Mouse (Mus musculus): ENCODE results near the gene BC052040. TPM values are rescaled to one million over a fixed set of nuclear protein-coding genes. Genes with fewer than 3 reads are reported as not detected.

The BC052040 gene
- polyA plus RNA-seq, 1 experiment from 2014 or later = 9.0 TPM

- H3K4me2 ChIP-seq (ENCODE audit: low read depth, low read length) = no peak overlapping the region
- 79% methylated on average over 6 of the region's 6 CpGs for WGBS (ENCODE audit: insufficient replicate concordance)
- no peak overlapping the region for H3K27ac ChIP-seq (ENCODE audit: low read length)
Observed at GRCm38 (mm10) chr2:115730502-115730901, 149.0 kb downstream of the BC052040 start.

GRCm38 (mm10) chr2:115731171-115731570, 149.7 kb downstream of the BC052040 start:
- Histone ChIP-seq H3K27ac (ENCODE audit: low read length) (no peak overlapping the region), H3K4me3 (ENCODE audit: low read depth, low read length) (no peak overlapping the region), H3K4me1 (ENCODE audit: control insufficient read depth, low read depth, low read length) (no peaks in the 10 kb centered on the region), H3K27me3 (ENCODE audit: control insufficient read depth, insufficient read depth, low read depth, low read length) (no peaks in the 10 kb centered on the region), H3K9me3 (replicated peaks; ENCODE audit: control insufficient read depth, low read length) (no peaks in the 10 kb centered on the region), H3K9ac (ENCODE audit: low read depth, low read length) (no peak overlapping the region), H3K36me3 (ENCODE audit: control insufficient read depth, insufficient read depth) (no peaks in the 10 kb centered on the region), H3K4me2 (ENCODE audit: low read depth, low read length) (no peak overlapping the region)
- no peak for ATAC-seq (ENCODE audit: low read depth)
- WGBS (ENCODE audit: insufficient replicate concordance) = 61% methylated on average over 3 of the region's 3 CpGs

More at GRCm38 (mm10) chr2:115730502-115730901, 149.0 kb downstream of the BC052040 start:
- Histone ChIP-seq H3K27me3 (ENCODE audit: control insufficient read depth, insufficient read depth, low read depth, low read length) (no peaks in the 10 kb centered on the region), H3K4me3 (ENCODE audit: low read depth, low read length) (no peak overlapping the region), H3K9ac (ENCODE audit: low read depth, low read length) (no peak overlapping the region), H3K4me1 (ENCODE audit: control insufficient read depth, low read depth, low read length) (no peaks in the 10 kb centered on the region), H3K9me3 (replicated peaks; ENCODE audit: control insufficient read depth, low read length) (no peaks in the 10 kb centered on the region), H3K36me3 (ENCODE audit: control insufficient read depth, insufficient read depth) (no peaks in the 10 kb centered on the region)
- no peak for ATAC-seq (ENCODE audit: low read depth)

GRCm38 (mm10) chr2:115732572-115732971, 151.1 kb downstream of the BC052040 start:
- Histone ChIP-seq H3K4me1 (ENCODE audit: control insufficient read depth, low read depth, low read length) (no peaks in the 10 kb centered on the region), H3K9me3 (replicated peaks; ENCODE audit: control insufficient read depth, low read length) (no peaks in the 10 kb centered on the region), H3K4me3 (ENCODE audit: low read depth, low read length) (no peak overlapping the region), H3K27ac (ENCODE audit: low read length) (no peak overlapping the region), H3K27me3 (ENCODE audit: control insufficient read depth, insufficient read depth, low read depth, low read length) (no peaks in the 10 kb centered on the region), H3K36me3 (ENCODE audit: control insufficient read depth, insufficient read depth) (no peaks in the 10 kb centered on the region), H3K4me2 (ENCODE audit: low read depth, low read length) (no peak overlapping the region), H3K9ac (ENCODE audit: low read depth, low read length) (no peak overlapping the region)
- ATAC-seq (ENCODE audit: low read depth) = no peak
- 80% methylated on average over 4 of the region's 4 CpGs for WGBS (ENCODE audit: insufficient replicate concordance)

- H3K4me3 ChIP-seq (ENCODE audit: low read depth, low read length) = no peak overlapping the region
- WGBS (ENCODE audit: insufficient replicate concordance) = 76% methylated on average over 8 of the region's 8 CpGs
- no peak overlapping the region for H3K27ac ChIP-seq (ENCODE audit: low read length)
- no peak for ATAC-seq (ENCODE audit: low read depth)
- H3K36me3 ChIP-seq (ENCODE audit: control insufficient read depth, insufficient read depth) = no peaks in the 10 kb centered on the region
- H3K4me1 ChIP-seq (ENCODE audit: control insufficient read depth, low read depth, low read length) = no peaks in the 10 kb centered on the region
- H3K9me3 ChIP-seq (replicated peaks; ENCODE audit: control insufficient read depth, low read length) = no peaks in the 10 kb centered on the region
- H3K4me2 ChIP-seq (ENCODE audit: low read depth, low read length) = no peak overlapping the region
- no peak overlapping the region for H3K9ac ChIP-seq (ENCODE audit: low read depth, low read length)
- H3K27me3 ChIP-seq (ENCODE audit: control insufficient read depth, insufficient read depth, low read depth, low read length) = no peaks in the 10 kb centered on the region
Observed at GRCm38 (mm10) chr2:115733017-115733692, 151.6 kb downstream of the BC052040 start.

GRCm38 (mm10) chr2:115734850-115735249, 153.3 kb downstream of the BC052040 start:
- H3K9ac ChIP-seq (ENCODE audit: low read depth, low read length) = no peak overlapping the region
- H3K9me3 ChIP-seq (replicated peaks; ENCODE audit: control insufficient read depth, low read length) = no peaks in the 10 kb centered on the region
- no peak overlapping the region for H3K27ac ChIP-seq (ENCODE audit: low read length)
- WGBS (ENCODE audit: insufficient replicate concordance) = 75% methylated on average over 6 of the region's 6 CpGs
- no peak overlapping the region for H3K4me2 ChIP-seq (ENCODE audit: low read depth, low read length)
- H3K27me3 ChIP-seq (ENCODE audit: control insufficient read depth, insufficient read depth, low read depth, low read length) = no peaks in the 10 kb centered on the region
- no peaks in the 10 kb centered on the region for H3K36me3 ChIP-seq (ENCODE audit: control insufficient read depth, insufficient read depth)
- H3K4me1 ChIP-seq (ENCODE audit: control insufficient read depth, low read depth, low read length) = no peaks in the 10 kb centered on the region
- ATAC-seq (ENCODE audit: low read depth) = no peak
- H3K4me3 ChIP-seq (ENCODE audit: low read depth, low read length) = no peak overlapping the region

GRCm38 (mm10) chr2:115736416-115736815, 154.9 kb downstream of the BC052040 start:
- no peak overlapping the region for H3K4me3 ChIP-seq (ENCODE audit: low read depth, low read length)
- no peaks in the 10 kb centered on the region for H3K4me1 ChIP-seq (ENCODE audit: control insufficient read depth, low read depth, low read length)
- no peaks in the 10 kb centered on the region for H3K36me3 ChIP-seq (ENCODE audit: control insufficient read depth, insufficient read depth)
- H3K9me3 ChIP-seq (replicated peaks; ENCODE audit: control insufficient read depth, low read length) = no peaks in the 10 kb centered on the region
- 82% methylated on average over 3 of the region's 3 CpGs for WGBS (ENCODE audit: insufficient replicate concordance)
- H3K27ac ChIP-seq (ENCODE audit: low read length) = no peak overlapping the region
- ATAC-seq (ENCODE audit: low read depth) = no peak
- H3K9ac ChIP-seq (ENCODE audit: low read depth, low read length) = no peak overlapping the region
- H3K4me2 ChIP-seq (ENCODE audit: low read depth, low read length) = no peak overlapping the region
- no peaks in the 10 kb centered on the region for H3K27me3 ChIP-seq (ENCODE audit: control insufficient read depth, insufficient read depth, low read depth, low read length)

GRCm38 (mm10) chr2:115737966-115738365, 156.4 kb downstream of the BC052040 start:
- no peak overlapping the region for H3K4me3 ChIP-seq (ENCODE audit: low read depth, low read length)
- no peaks in the 10 kb centered on the region for H3K4me1 ChIP-seq (ENCODE audit: control insufficient read depth, low read depth, low read length)
- no peak overlapping the region for H3K27ac ChIP-seq (ENCODE audit: low read length)
- no peaks in the 10 kb centered on the region for H3K36me3 ChIP-seq (ENCODE audit: control insufficient read depth, insufficient read depth)
- no peak overlapping the region for H3K4me2 ChIP-seq (ENCODE audit: low read depth, low read length)
- H3K27me3 ChIP-seq (ENCODE audit: control insufficient read depth, insufficient read depth, low read depth, low read length) = no peaks in the 10 kb centered on the region
- WGBS (ENCODE audit: insufficient replicate concordance) = 64% methylated on average over 2 of the region's 2 CpGs
- no peak for ATAC-seq (ENCODE audit: low read depth)
- no peaks in the 10 kb centered on the region for H3K9me3 ChIP-seq (replicated peaks; ENCODE audit: control insufficient read depth, low read length)
- no peak overlapping the region for H3K9ac ChIP-seq (ENCODE audit: low read depth, low read length)

GRCm38 (mm10) chr2:115742061-115742460, 160.5 kb downstream of the BC052040 start:
- Histone ChIP-seq H3K27me3 (ENCODE audit: control insufficient read depth, insufficient read depth, low read depth, low read length) (no peaks in the 10 kb centered on the region), H3K9ac (ENCODE audit: low read depth, low read length) (no peak overlapping the region), H3K36me3 (ENCODE audit: control insufficient read depth, insufficient read depth) (no peaks in the 10 kb centered on the region), H3K9me3 (replicated peaks; ENCODE audit: control insufficient read depth, low read length) (no peaks in the 10 kb centered on the region), H3K4me2 (ENCODE audit: low read depth, low read length) (no peak overlapping the region), H3K4me3 (ENCODE audit: low read depth, low read length) (no peak overlapping the region), H3K4me1 (ENCODE audit: control insufficient read depth, low read depth, low read length) (no peaks in the 10 kb centered on the region), H3K27ac (ENCODE audit: low read length) (no peak overlapping the region)
- no peak for ATAC-seq (ENCODE audit: low read depth)
- 75% methylated on average over 7 of the region's 7 CpGs for WGBS (ENCODE audit: insufficient replicate concordance)

GRCm38 (mm10) chr2:115747639-115748038, 166.1 kb downstream of the BC052040 start:
- Histone ChIP-seq H3K27me3 (ENCODE audit: control insufficient read depth, insufficient read depth, low read depth, low read length) (no peaks in the 10 kb centered on the region), H3K36me3 (ENCODE audit: control insufficient read depth, insufficient read depth) (no peaks in the 10 kb centered on the region), H3K4me2 (ENCODE audit: low read depth, low read length) (no peak overlapping the region), H3K4me3 (ENCODE audit: low read depth, low read length) (no peak overlapping the region), H3K9me3 (replicated peaks; ENCODE audit: control insufficient read depth, low read length) (no peaks in the 10 kb centered on the region), H3K9ac (ENCODE audit: low read depth, low read length) (no peak overlapping the region), H3K4me1 (ENCODE audit: control insufficient read depth, low read depth, low read length) (no peaks in the 10 kb centered on the region), H3K27ac (ENCODE audit: low read length) (no peak overlapping the region)
- 73% methylated on average over 3 of the region's 3 CpGs for WGBS (ENCODE audit: insufficient replicate concordance)
- no peak for ATAC-seq (ENCODE audit: low read depth)
